Mouse (Mus musculus) E14TG2a.4 (cell line): ENCODE measurements around the gene Pigr.

ENCODE experiments used
- CTCF ChIP-seq: conservative IDR thresholded peaks from 2 replicates; pipeline ENCODE4 v1.5.1; 2014; ENCODE audit warnings: low read length
- POU5F1 ChIP-seq: IDR thresholded peaks from 2 replicates; pipeline ENCODE4 v1.6.1; 2014; ENCODE audit warnings: low read length, borderline replicate concordance

DNA sequence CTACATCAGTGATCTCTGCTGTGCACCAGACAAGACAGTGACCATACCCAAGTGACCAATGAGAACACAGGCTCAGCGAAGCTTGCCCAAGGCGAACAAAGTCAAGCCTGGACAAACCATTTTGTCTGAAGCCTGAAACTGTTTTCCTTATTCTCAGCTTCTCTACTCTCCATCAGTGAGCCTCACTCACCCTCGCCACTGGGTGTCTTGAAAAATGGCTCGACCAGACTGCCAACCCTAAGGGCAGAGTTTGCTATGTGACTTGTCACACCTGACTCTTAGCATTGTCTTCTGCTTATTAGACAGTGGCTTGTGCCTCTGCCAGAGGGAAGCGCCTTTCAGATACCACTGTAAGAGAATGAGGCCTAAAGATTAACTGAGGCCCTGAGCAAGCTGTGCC, 38.3 kb downstream of the Pigr start:
- TF ChIP-seq CTCF (no peak), POU5F1 (no peak)
